Mouse (Mus musculus) heart, adult 2 months (tissue): ENCODE measurements around the gene Mgarp. TPM values are rescaled to one million over a fixed set of nuclear protein-coding genes. Genes with fewer than 3 reads are reported as not detected.
"Not testable (repeated sequence)": the region's sequence is repeated elsewhere in the genome, so short reads cannot be mapped to it uniquely, and the experiment has no call there.

ENCODE experiments used
- DNase-seq, 2 experiments: peaks; one replicate each; pipeline ENCODE4 v3.0.0; 2021
- H3K27ac ChIP-seq: fragments of 200-600 bp; 2 replicates; pipeline ENCODE4 v1.8.1; 2022
- H3K27me3 ChIP-seq: fragments of 200-500 bp; 2 replicates; pipeline ENCODE4 v1.6.1; 2012; ENCODE audit warnings: mild to moderate bottlenecking, low read length, inconsistent platforms, mixed read lengths; ENCODE audit not compliant: control insufficient read depth, insufficient read depth
- H3K36me3 ChIP-seq: fragments of 200-500 bp; 2 replicates; pipeline ENCODE4 v1.6.1; 2012; ENCODE audit warnings: low read length, inconsistent platforms; ENCODE audit not compliant: control insufficient read depth, insufficient read depth
- H3K4me1 ChIP-seq: fragments of 200-500 bp; 2 replicates; pipeline ENCODE4 v1.6.1; 2011; ENCODE audit warnings: low read length; ENCODE audit not compliant: control insufficient read depth, insufficient read depth
- H3K4me3 ChIP-seq: fragments of 200-600 bp; 2 replicates; pipeline ENCODE4 v1.8.1; 2022
- H3K79me2 ChIP-seq: fragments of 200-500 bp; replicated peaks from 2 replicates; pipeline ENCODE4 v1.6.1; 2012; ENCODE audit warnings: mild to moderate bottlenecking, inconsistent platforms, low read length, moderate library complexity, mixed read lengths; ENCODE audit not compliant: control insufficient read depth, insufficient read depth
- H3K9ac ChIP-seq: fragments of 200-500 bp; 2 replicates; pipeline ENCODE4 v1.6.1; 2012; ENCODE audit warnings: low read depth, mild to moderate bottlenecking, control low read depth, inconsistent platforms, low read length, mixed read lengths
- CTCF ChIP-seq: fragments of 200-600 bp; IDR thresholded peaks from 2 replicates; pipeline ENCODE4 v1.8.1; 2022; ENCODE audit warnings: antibody characterized with exemption, mild to moderate bottlenecking, moderate library complexity
- EP300 ChIP-seq: fragments of 200-500 bp; IDR thresholded peaks from 2 replicates; pipeline ENCODE4 v1.6.1; 2011; ENCODE audit warnings: low read depth, low read length, control low read depth; ENCODE audit not compliant: insufficient read depth
- POLR2A ChIP-seq: fragments of 200-500 bp; IDR thresholded peaks from 2 replicates; pipeline ENCODE4 v1.6.1; 2011; ENCODE audit warnings: mild to moderate bottlenecking, low read depth, low read length, control low read depth; ENCODE audit not compliant: insufficient read depth
- WGBS: fragments of 180-500 bp; shearing (Covaris S2); methylation state at CpG from one replicate; pipeline ENCODE4 v1.1.7; 2018; 5-methylcytosine and 5-hydroxymethylcytosine counted together
- intact Hi-C: fragments of 180-260 bp; cut with DNase I; formaldehyde crosslinking; loops from one replicate; pipeline ENCODE4 v1.15.1; 2025
- long read RNA-seq: library from polyadenylated mRNA; stranded (forward); transcript quantifications from one replicate; pipeline ENCODE4 v2.0.0, GENCODE M21; 2021
- polyA plus RNA-seq: library from polyadenylated mRNA; depleted of rRNA; stranded (reverse); fragments of >200 nt; gene quantifications from 2 replicates; pipeline ENCODE4 v1.2.3, GENCODE M21; 2012; rRNA removed
- total RNA-seq, 2 experiments: library from RNA; stranded (reverse); gene quantifications; 2 replicates each; pipeline ENCODE4 v1.2.3; 2021

Gene Mgarp
- under 1 TPM in 1 of 2 experiments, not detected in 1; 0.70 TPM for total RNA-seq
- 0.12 and 0.41 TPM in 2 replicates for polyA plus RNA-seq
- long read RNA-seq = 0 reads

DNA sequence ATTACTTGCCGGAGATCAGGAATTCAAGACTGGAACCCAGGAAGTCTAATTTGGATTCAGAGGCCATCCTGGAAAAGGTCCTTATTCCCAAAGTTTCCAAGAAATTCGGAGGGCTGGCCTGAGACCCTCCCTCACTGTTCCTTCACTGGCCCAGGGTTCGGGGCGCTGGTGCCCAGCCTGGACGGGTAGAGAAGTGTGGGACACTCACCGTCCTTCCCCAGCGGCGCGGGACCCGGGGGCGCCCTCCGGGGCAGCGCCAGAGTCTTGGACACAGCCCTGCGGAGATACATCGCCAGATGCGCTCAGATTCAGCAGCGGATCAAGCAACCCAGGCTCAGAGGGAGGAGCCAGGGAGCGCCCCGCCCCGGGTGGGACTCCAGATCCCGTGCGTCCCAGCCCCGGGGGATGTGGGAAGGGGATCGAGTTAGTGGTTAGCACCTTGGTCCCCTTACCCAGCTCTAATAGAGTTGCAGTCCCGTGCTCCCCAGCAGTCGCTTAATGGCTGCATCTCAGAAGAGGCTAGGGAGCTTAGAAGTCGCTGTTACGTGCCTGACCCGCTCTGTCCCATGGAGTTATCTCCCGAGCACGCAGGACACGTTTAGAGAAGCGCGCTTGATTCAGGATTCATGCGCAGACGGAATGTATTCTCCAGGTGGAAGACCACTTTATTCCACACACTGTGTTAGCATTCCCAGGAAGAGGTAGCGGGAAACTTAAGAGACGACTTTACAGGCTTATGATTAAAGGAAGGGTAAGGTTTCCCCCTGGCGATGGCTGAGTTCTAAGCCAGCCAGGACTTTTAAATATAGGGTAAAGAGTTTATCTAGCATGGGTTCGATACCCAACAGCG, at the start of gene Mgarp:
Mgarp (minus strand) TSS at position 520 of the 850 bp plus-strand sequence.
- TF ChIP-seq POLR2A (no peak), CTCF (peak; percentile 65), EP300 (no peak)
- no peaks in the 10 kb centered on the region for H3K36me3 ChIP-seq
- peak within 1 kb of the TSS; percentile 56 for H3K4me3 ChIP-seq
- no peaks in the 10 kb centered on the region for H3K4me1 ChIP-seq
- H3K79me2 ChIP-seq = no peaks in the 10 kb centered on the region
- no peaks in the 10 kb centered on the region for H3K27me3 ChIP-seq
- H3K27ac ChIP-seq = 0 out of 2 replicates have a peak within 1 kb of the TSS, but pooled peaks have one; percentile 2
- intact Hi-C loops = loop anchor here (2.0 kb wide), 1 partner anchor 18 kb away; no protein-coding TSS in a partner anchor
- peak; percentile 76 to 84 for DNase-seq
- WGBS = 3% methylated on average over 41 of the region's 41 CpGs
- peak within 1 kb of the TSS; percentile 12 for H3K9ac ChIP-seq

DNA sequence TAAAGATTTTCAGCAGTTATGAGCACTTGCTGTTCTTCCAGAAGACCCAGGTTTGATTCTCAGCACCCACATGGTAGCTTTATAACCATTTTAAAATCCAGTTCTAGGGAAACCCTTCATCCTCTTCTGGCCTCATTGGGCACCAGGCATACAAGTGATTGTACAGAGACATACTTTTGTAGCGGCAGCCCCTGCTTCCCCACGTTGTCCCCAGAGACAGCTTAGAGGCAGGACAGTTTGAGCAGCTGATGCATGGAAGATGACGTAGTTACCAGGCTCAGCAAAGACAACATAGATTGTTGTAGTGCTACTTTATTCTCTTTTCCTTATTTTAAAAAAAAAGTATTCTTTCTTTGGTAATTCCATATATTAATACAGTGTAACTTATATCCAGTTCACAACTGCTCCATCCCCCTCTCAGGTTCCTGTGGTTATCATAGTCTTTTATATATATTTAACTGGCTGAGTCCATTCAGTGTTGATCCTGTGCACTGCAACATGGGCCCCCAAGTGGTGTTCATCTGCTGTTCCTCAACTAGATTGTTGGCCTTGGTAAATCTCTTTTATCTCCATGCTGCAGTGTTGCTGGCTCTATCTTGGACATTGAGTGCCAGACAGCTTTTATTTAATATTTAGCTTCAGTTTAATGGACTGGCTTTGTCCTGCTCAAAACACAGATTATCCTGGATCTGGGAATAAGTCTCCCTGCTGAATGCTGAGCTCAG, 38.5 kb upstream of the Mgarp start:
- Histone ChIP-seq H3K4me3 (no peak overlapping the region), H3K9ac (no peak overlapping the region), H3K36me3 (no peaks in the 10 kb centered on the region; the same call in none of the 2 replicates), H3K79me2 (peaks cover 4% of the 10 kb centered on the region), H3K4me1 (no peaks in the 10 kb centered on the region), H3K27me3 (no peaks in the 10 kb centered on the region), H3K27ac (no peak overlapping the region)
- 71% methylated on average over 3 of the region's 3 CpGs for WGBS
- intact Hi-C loops = no loop called here
- no peak for DNase-seq
- TF ChIP-seq EP300 (no peak), POLR2A (no peak), CTCF (no peak)

DNA sequence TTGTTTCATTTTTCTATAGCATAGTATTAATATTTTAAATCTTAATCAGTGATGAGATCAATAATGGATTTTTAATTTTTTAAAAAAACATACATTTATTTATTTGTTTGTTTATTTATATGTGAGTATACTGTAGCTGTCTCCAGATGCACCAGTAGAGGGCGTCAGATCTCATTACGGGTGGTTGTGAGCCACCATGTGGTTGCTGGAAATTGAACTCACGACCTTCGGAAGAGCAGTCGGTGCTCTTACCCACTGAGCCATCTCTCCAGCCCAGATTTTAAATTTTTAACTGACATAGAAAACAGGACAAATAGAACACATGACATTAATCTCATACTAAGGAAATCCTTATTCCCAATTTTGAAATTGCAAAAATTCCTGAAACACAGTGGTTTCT, 37.8 kb upstream of the Mgarp start:
- DNase-seq, H3K9ac ChIP-seq, H3K36me3 ChIP-seq, H3K4me3 ChIP-seq, intact Hi-C loops, H3K27ac ChIP-seq, H3K4me1 ChIP-seq, H3K79me2 ChIP-seq, H3K27me3 ChIP-seq: not testable (repeated sequence)
- WGBS = 85% methylated on average over 5 of the region's 5 CpGs
- TF ChIP-seq CTCF = peak; percentile 22; the same call in 1 of the 2 replicates

DNA sequence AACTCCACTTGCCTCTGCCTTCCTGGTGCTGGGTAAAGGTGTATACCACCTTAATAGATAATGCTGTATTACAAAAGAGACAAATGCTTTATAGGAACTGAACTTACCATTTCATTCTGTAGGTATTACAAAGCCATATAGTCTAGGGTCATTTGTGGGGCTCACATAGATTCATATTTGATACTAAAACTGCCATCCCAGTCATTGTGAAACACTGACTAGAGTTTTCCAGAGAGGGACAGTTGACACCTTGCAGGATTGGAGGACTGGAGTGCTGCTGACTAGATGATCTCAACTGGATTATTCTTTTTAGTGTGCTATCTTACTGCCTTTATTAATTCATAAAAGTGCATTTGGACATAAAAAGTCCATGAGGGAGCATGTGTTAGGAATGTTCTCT, 28.9 kb upstream of the Mgarp start:
- no peak overlapping the region for H3K27ac ChIP-seq
- DNase-seq = no peak
- no peak overlapping the region for H3K9ac ChIP-seq
- H3K36me3 ChIP-seq = no peaks in the 10 kb centered on the region; the same call in 1 of the 2 replicates
- intact Hi-C loops = no loop called here
- no peaks in the 10 kb centered on the region for H3K27me3 ChIP-seq
- peaks cover 2% of the 10 kb centered on the region for H3K4me1 ChIP-seq
- peaks cover 6% of the 10 kb centered on the region for H3K79me2 ChIP-seq
- no peak overlapping the region for H3K4me3 ChIP-seq
- no peak for TF ChIP-seq EP300
- no peak for TF ChIP-seq CTCF
- no peak for TF ChIP-seq POLR2A

DNA sequence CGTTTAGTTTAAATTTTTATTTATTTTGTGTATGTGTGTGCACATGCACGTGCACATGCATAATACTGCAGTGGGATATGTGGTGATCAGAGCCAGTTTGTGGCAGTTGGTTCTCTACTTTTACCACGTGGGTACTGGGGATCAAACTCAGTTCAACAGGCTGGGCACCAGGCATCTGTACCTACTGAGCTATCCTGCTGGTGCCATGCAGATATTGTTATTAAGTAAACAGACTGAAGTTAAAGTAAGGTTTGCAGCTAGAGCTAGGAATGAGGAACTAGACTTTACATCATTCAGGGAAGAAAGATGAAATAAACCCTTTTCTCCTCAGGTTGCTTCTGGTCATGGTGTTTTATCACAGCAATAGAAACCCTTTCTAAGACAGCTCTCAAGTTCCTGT, 25.4 kb upstream of the Mgarp start:
- DNase-seq = no peak
- peaks cover 10% of the 10 kb centered on the region for H3K79me2 ChIP-seq
- H3K27ac ChIP-seq = no peak overlapping the region
- H3K4me1 ChIP-seq = peaks cover 8% of the 10 kb centered on the region
- WGBS = 64% methylated on average over 3 of the region's 3 CpGs
- H3K9ac ChIP-seq = no peak overlapping the region
- intact Hi-C loops = no loop called here
- peaks cover 10% of the 10 kb centered on the region for H3K36me3 ChIP-seq
- H3K27me3 ChIP-seq = no peaks in the 10 kb centered on the region
- TF ChIP-seq EP300 = no peak
- no peak for TF ChIP-seq CTCF
- no peak for TF ChIP-seq POLR2A
- H3K4me3 ChIP-seq = no peak overlapping the region

DNA sequence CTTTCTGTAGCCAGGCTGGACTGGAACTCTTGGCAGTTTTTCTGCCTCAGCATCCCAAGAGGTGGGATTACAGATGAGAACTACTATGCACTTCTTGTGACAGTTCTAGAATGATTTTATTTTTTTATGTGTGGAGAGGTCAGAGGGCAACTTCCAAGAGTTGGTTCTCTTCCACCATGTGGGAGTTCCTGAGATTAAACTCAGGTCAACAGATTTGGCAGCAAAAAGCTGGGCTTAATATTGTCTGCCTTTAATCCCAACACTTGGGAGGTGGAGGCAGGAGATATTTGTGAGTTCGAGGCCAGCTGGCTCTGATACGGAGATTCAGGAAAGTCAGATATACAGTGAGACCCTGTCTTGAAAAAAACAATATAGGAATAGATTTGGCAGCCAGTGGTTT, 21.4 kb upstream of the Mgarp start:
- TF ChIP-seq EP300 (no peak), POLR2A (no peak), CTCF (no peak)
- Histone ChIP-seq H3K4me3 (no peak overlapping the region), H3K27me3 (no peaks in the 10 kb centered on the region)

More for the DNA sequence above, 21.4 kb upstream of the Mgarp start:
- peaks cover 10% of the 10 kb centered on the region for H3K79me2 ChIP-seq
- peaks cover 16% of the 10 kb centered on the region for H3K36me3 ChIP-seq
- no peak for DNase-seq
- intact Hi-C loops = no loop called here
- no peak overlapping the region for H3K27ac ChIP-seq
- WGBS = 21% methylated on average over 2 of the region's 2 CpGs
- H3K4me1 ChIP-seq = peaks cover 11% of the 10 kb centered on the region
- H3K9ac ChIP-seq = no peak overlapping the region
